Mouse (Mus musculus) megakaryocyte progenitor cell, adult 5-6 weeks (primary cell): Measurements from ENCODE around the gene Ctnnbl1. TPM values are rescaled to one million over a fixed set of nuclear protein-coding genes. Genes with fewer than 3 reads are reported as not detected.

Source experiments
- ATAC-seq: replicated peaks from 2 replicates; pipeline ENCODE4 v1.8.0; 2016; ENCODE audit warnings: mild to moderate bottlenecking, moderate TSS enrichment, inconsistent platforms; ENCODE audit not compliant: poor library complexity
- total RNA-seq, 2 experiments: library from RNA; stranded (forward) in 1 of 2; stranded (reverse) in 1 of 2; fragments of 157-497, 149-512 nt in 1 of 2; fragments of 200-1000 nt in 1 of 2; gene quantifications; 2 replicates each; pipeline versions ENCODE4 v1.2.3 to v1.2.4; 2015 to 2017

The Ctnnbl1 gene
- total RNA-seq, 2 experiments from 2014 or later: 22.5 to 44.0 TPM

GRCm38 (mm10) chr2:157792840-157793552 is 55.8 kb downstream of the Ctnnbl1 start:
- ATAC-seq: peak; percentile 84

- peak; percentile 67 for ATAC-seq
These were observed 56.7 kb downstream of the Ctnnbl1 start for GRCm38 (mm10) chr2:157793851-157794332.

- no peak for ATAC-seq
These were observed 58.6 kb downstream of the Ctnnbl1 start for GRCm38 (mm10) chr2:157795627-157796423.

GRCm38 (mm10) chr2:157799533-157799932 is 62.3 kb downstream of the Ctnnbl1 start:
- ATAC-seq: no peak

GRCm38 (mm10) chr2:157800288-157800687 is 63.1 kb downstream of the Ctnnbl1 start:
- ATAC-seq: no peak

GRCm38 (mm10) chr2:157800746-157801501 is 63.7 kb downstream of the Ctnnbl1 start:
- ATAC-seq: no peak

- no peak for ATAC-seq
These were observed 64.5 kb downstream of the Ctnnbl1 start for GRCm38 (mm10) chr2:157801505-157802357.

- no peak for ATAC-seq
These were observed 65.5 kb downstream of the Ctnnbl1 start for GRCm38 (mm10) chr2:157802666-157803065.

GRCm38 (mm10) chr2:157804388-157804787 is 67.2 kb downstream of the Ctnnbl1 start:
- no peak for ATAC-seq

- ATAC-seq: no peak
These were observed 67.9 kb downstream of the Ctnnbl1 start for GRCm38 (mm10) chr2:157805091-157805490.

- no peak for ATAC-seq
These were observed 69.9 kb downstream of the Ctnnbl1 start for GRCm38 (mm10) chr2:157807076-157807475.

GRCm38 (mm10) chr2:157807621-157808367 is 70.6 kb downstream of the Ctnnbl1 start:
- ATAC-seq: no peak

- peak; percentile 66 for ATAC-seq
These were observed 71.2 kb downstream of the Ctnnbl1 start for GRCm38 (mm10) chr2:157808368-157808923.

- ATAC-seq: no peak
These were observed 72.1 kb downstream of the Ctnnbl1 start for GRCm38 (mm10) chr2:157809341-157809740.

- no peak for ATAC-seq
These were observed 73.5 kb downstream of the Ctnnbl1 start for GRCm38 (mm10) chr2:157810749-157811148.

- no peak for ATAC-seq
These were observed 75.9 kb downstream of the Ctnnbl1 start for GRCm38 (mm10) chr2:157813121-157813520.

GRCm38 (mm10) chr2:157814116-157814964 is 77.1 kb downstream of the Ctnnbl1 start:
- no peak for ATAC-seq

GRCm38 (mm10) chr2:157814965-157815283 is 77.7 kb downstream of the Ctnnbl1 start:
- ATAC-seq: no peak
